Mouse (Mus musculus) midbrain, embryonic 12.5 days (tissue): ENCODE measurements around the gene Tmem150c. TPM values are rescaled to one million over a fixed set of nuclear protein-coding genes. Genes with fewer than 3 reads are reported as not detected.
A peak's percentile ranks its signal among the peaks of the same experiment; 100 is the strongest.

Experiments
- ATAC-seq: fragments of 200-750 bp; cut with Nextera tagmentation; 2 replicates; pipeline ENCODE4 v1.8.0; 2017; ENCODE audit warnings: low read depth, moderate TSS enrichment, moderate library complexity; ENCODE audit not compliant: low FRiP score
- H3K27ac ChIP-seq: fragments of 300-500 bp; sonication (generic); replicated peaks from 2 replicates; pipeline ENCODE4 v1.5.1; 2016; ENCODE audit warnings: mild to moderate bottlenecking
- H3K27me3 ChIP-seq: fragments of 300-500 bp; sonication (generic); 2 replicates; pipeline ENCODE4 v1.6.1; 2016; ENCODE audit warnings: mild to moderate bottlenecking
- H3K36me3 ChIP-seq: fragments of 300-500 bp; sonication (generic); 2 replicates; pipeline ENCODE4 v1.6.1; 2016
- H3K4me1 ChIP-seq: fragments of 300-500 bp; sonication (generic); 2 replicates; pipeline ENCODE4 v1.6.1; 2016
- H3K4me2 ChIP-seq: fragments of 300-500 bp; sonication (generic); replicated peaks from 2 replicates; pipeline ENCODE4 v1.6.1; 2016; ENCODE audit warnings: mild to moderate bottlenecking, moderate library complexity
- H3K4me3 ChIP-seq: fragments of 300-500 bp; sonication (generic); 2 replicates; pipeline ENCODE4 v1.5.1; 2016; ENCODE audit warnings: mild to moderate bottlenecking
- H3K9ac ChIP-seq: fragments of 300-500 bp; sonication (generic); replicated peaks from 2 replicates; pipeline ENCODE4 v1.6.1; 2016; ENCODE audit warnings: mild to moderate bottlenecking, moderate library complexity
- H3K9me3 ChIP-seq: fragments of 300-500 bp; sonication (generic); 2 replicates; pipeline ENCODE4 v1.6.1; 2016; ENCODE audit warnings: mild to moderate bottlenecking
- WGBS: fragments of 180-500 bp; shearing (Covaris S2); methylation state at CpG from one replicate; pipeline ENCODE4 v1.1.7; 2016; 5-methylcytosine and 5-hydroxymethylcytosine counted together
- polyA plus RNA-seq: library from polyadenylated mRNA; unstranded; fragments of >200 nt; fragmentation: Nextera tagmentation; extraction: Ambion mirVana; gene quantifications from 2 replicates; pipeline ENCODE4 v1.2.1, GENCODE M21; 2016

Tmem150c gene
- polyA plus RNA-seq, 1 experiment from 2014 or later, result 6.7 TPM

DNA sequence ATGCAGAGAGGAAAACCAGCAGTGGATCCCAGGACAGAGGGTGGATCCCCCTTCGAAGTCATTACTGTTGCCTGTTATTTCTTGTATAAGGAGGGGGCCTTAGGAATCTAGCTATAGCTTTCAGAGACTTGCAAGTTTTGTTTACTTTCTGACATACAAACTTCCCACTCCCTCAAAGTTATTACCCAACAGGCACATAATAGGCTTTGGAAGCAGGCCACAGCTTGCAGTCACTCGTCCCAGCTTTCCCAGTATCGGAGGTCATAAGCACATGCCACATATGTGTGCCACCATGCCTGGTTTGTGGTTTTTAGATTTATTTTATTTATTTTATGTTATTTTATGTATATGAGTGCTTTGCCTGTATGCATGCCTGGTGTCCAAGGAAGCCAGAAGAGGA lies 3.2 kb upstream of the Tmem150c start:
- H3K36me3 ChIP-seq, result no peaks in the 10 kb centered on the region

GRCm38 (mm10) chr5:100162053-100162452 lies 2.4 kb upstream of the Tmem150c start:
- Histone ChIP-seq H3K36me3 (no peaks in the 10 kb centered on the region), H3K27me3 (peaks cover 38% of the 10 kb centered on the region)

More for the DNA sequence above, 3.2 kb upstream of the Tmem150c start:
- no peak overlapping the region for H3K4me3 ChIP-seq
- no peak for ATAC-seq
- no peak overlapping the region for H3K9ac ChIP-seq
- H3K9me3 ChIP-seq, result no peaks in the 10 kb centered on the region
- WGBS, result 81% methylated on average over 3 of the region's 3 CpGs
- no peak overlapping the region for H3K4me2 ChIP-seq
- H3K27ac ChIP-seq, result no peak overlapping the region
- H3K27me3 ChIP-seq, result peaks cover 32% of the 10 kb centered on the region
- peaks cover 11% of the 10 kb centered on the region; the same call in 1 of the 2 replicates for H3K4me1 ChIP-seq

GRCm38 (mm10) chr5:100158791-100159637 lies 594 bp downstream of the Tmem150c start:
- H3K9ac ChIP-seq, result peak overlapping the region; percentile 86
- H3K9me3 ChIP-seq, result no peaks in the 10 kb centered on the region
- H3K27me3 ChIP-seq, result peaks cover 39% of the 10 kb centered on the region
- WGBS, result under 1% methylated on average over 41 of the region's 101 CpGs
- H3K27ac ChIP-seq, result peak overlapping the region; percentile 35; the same call in 1 of the 2 replicates
- peak overlapping the region; percentile 99 for H3K4me2 ChIP-seq
- ATAC-seq, result peak; percentile 78
- no peaks in the 10 kb centered on the region for H3K36me3 ChIP-seq
- peaks cover 11% of the 10 kb centered on the region; the same call in 1 of the 2 replicates for H3K4me1 ChIP-seq
- H3K4me3 ChIP-seq, result peak overlapping the region; percentile 90

More at GRCm38 (mm10) chr5:100162053-100162452, 2.4 kb upstream of the Tmem150c start:
- Histone ChIP-seq H3K4me3 (no peak overlapping the region), H3K4me2 (no peak overlapping the region), H3K4me1 (peaks cover 11% of the 10 kb centered on the region; the same call in 1 of the 2 replicates), H3K27ac (no peak overlapping the region), H3K9me3 (no peaks in the 10 kb centered on the region), H3K9ac (no peak overlapping the region)
- 73% methylated on average over 1 of the region's 1 CpGs for WGBS
- no peak for ATAC-seq

DNA sequence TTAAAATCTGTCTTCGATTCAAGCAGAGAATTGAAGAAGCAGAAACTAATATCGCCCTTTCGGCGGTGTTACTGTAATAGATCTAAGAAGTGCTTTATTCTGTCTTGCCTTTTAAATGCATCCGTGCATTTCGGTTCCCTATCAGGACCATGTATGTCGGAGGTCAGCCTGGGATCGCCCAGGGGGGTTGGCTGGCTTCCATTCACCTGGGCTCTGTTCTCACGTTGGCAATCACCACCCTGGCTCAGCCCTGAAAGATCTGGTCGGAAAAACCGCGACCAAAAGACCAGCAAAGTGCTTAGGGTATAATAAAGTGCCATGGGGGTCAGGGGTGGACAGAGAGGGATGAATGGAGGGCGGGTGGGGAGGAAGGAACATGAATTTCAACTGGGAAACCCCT lies 1.3 kb downstream of the Tmem150c start:
- Histone ChIP-seq H3K27ac (no peak overlapping the region), H3K9ac (peak overlapping the region; percentile 86), H3K36me3 (no peaks in the 10 kb centered on the region), H3K4me1 (peaks cover 11% of the 10 kb centered on the region; the same call in 1 of the 2 replicates), H3K4me2 (peak overlapping the region; percentile 99), H3K27me3 (peaks cover 39% of the 10 kb centered on the region), H3K9me3 (no peaks in the 10 kb centered on the region), H3K4me3 (peak overlapping the region; percentile 90)
- WGBS, result 16% methylated on average over 13 of the region's 13 CpGs
- no peak for ATAC-seq

GRCm38 (mm10) chr5:100155646-100156045 lies 4.0 kb downstream of the Tmem150c start:
- Histone ChIP-seq H3K27ac (no peak overlapping the region), H3K4me2 (no peak overlapping the region), H3K4me3 (no peak overlapping the region), H3K9ac (no peak overlapping the region), H3K4me1 (peaks cover 11% of the 10 kb centered on the region; the same call in 1 of the 2 replicates), H3K36me3 (no peaks in the 10 kb centered on the region), H3K9me3 (no peaks in the 10 kb centered on the region), H3K27me3 (peaks cover 37% of the 10 kb centered on the region)
- no peak for ATAC-seq
- 83% methylated on average over 6 of the region's 6 CpGs for WGBS

DNA sequence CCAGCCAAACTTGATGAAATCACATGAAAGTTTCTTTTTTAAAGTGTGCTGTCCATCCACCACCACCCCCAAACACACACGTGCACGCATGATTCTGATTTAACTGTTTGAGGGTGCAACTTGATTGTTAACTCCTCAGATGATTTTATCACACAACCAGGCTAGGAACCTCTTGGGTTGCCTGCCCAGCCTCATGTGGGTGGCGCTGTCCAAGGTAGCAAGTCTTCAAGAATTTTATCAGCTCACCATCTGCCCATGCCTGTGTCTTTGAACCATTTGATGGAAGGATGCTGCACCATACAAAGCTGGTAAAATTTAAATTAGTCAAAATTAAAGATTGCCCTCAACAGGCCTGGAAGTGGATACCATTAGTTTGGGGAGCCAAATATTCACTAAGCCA lies 9.6 kb downstream of the Tmem150c start:
- no peak overlapping the region for H3K4me2 ChIP-seq
- H3K9me3 ChIP-seq, result no peaks in the 10 kb centered on the region
- H3K9ac ChIP-seq, result no peak overlapping the region
- ATAC-seq, result no peak
- 68% methylated on average over 3 of the region's 3 CpGs for WGBS
- H3K27me3 ChIP-seq, result no peaks in the 10 kb centered on the region
- H3K36me3 ChIP-seq, result no peaks in the 10 kb centered on the region
- no peak overlapping the region for H3K27ac ChIP-seq
- no peaks in the 10 kb centered on the region for H3K4me1 ChIP-seq
- no peak overlapping the region for H3K4me3 ChIP-seq

DNA sequence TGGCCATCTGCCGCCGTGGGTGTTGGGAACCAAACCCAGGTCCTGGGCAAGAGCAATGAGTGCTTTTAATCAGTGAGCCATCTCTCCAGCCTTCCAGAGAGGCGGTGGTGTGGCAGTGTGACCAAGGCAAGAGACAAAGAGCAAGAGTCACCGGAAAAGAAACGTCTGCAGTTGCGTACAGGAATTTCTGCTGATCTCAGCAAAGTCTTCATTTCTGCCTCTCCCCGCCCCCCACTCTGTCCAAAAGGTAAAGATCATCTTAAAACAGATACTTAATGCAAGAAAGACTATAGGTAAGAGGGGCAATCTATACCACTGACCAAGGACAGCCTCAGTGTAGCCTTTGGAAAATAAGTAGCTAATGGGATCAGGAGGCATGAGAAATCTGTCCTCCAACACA lies 14.8 kb downstream of the Tmem150c start:
- H3K4me2 ChIP-seq, result no peak overlapping the region
- H3K4me3 ChIP-seq, result no peak overlapping the region
- no peaks in the 10 kb centered on the region for H3K9me3 ChIP-seq
- WGBS, result 83% methylated on average over 7 of the region's 7 CpGs
- H3K27me3 ChIP-seq, result no peaks in the 10 kb centered on the region
- no peak overlapping the region for H3K9ac ChIP-seq
- ATAC-seq, result no peak
- no peak overlapping the region for H3K27ac ChIP-seq
- no peaks in the 10 kb centered on the region for H3K4me1 ChIP-seq
- H3K36me3 ChIP-seq, result no peaks in the 10 kb centered on the region

- Histone ChIP-seq H3K27ac (no peak overlapping the region), H3K4me1 (no peaks in the 10 kb centered on the region)
Observed at GRCm38 (mm10) chr5:100127283-100127682, 32.3 kb downstream of the Tmem150c start.

GRCm38 (mm10) chr5:100125409-100126123 lies 34.0 kb downstream of the Tmem150c start:
- peak overlapping the region; percentile 56; the same call in 1 of the 2 replicates for H3K27ac ChIP-seq
- no peaks in the 10 kb centered on the region for H3K36me3 ChIP-seq
- no peak overlapping the region for H3K9ac ChIP-seq
- no peak overlapping the region for H3K4me2 ChIP-seq
- 77% methylated on average over 12 of the region's 12 CpGs for WGBS
- no peak overlapping the region for H3K4me3 ChIP-seq
- H3K9me3 ChIP-seq, result no peaks in the 10 kb centered on the region
- no peak for ATAC-seq
- peaks cover 6% of the 10 kb centered on the region for H3K4me1 ChIP-seq
- no peaks in the 10 kb centered on the region; the same call in 1 of the 2 replicates for H3K27me3 ChIP-seq

More at GRCm38 (mm10) chr5:100127283-100127682, 32.3 kb downstream of the Tmem150c start:
- 73% methylated on average over 8 of the region's 8 CpGs for WGBS
- no peak for ATAC-seq
- Histone ChIP-seq H3K36me3 (no peaks in the 10 kb centered on the region), H3K4me3 (no peak overlapping the region), H3K27me3 (no peaks in the 10 kb centered on the region), H3K9me3 (no peaks in the 10 kb centered on the region), H3K9ac (no peak overlapping the region), H3K4me2 (no peak overlapping the region)

DNA sequence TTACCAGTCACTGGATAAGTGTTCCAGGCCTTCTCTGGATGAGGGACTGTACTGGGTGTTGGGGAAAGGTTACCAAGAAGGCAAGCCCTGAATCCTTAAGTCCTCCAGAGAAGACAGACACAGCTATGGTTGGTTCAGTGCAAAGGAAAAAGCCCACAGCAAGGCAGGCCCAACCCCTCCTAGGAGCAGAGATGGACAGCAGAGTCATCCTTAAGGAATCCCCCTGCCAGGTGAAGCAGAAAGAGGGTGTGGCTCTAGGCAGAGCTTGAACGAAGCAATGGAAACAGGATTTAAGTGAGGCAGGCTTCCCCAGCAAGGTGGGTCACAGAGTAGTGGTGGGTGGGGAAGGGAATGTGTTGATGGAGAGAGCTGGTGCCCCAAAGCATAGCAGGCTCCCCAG lies 35.1 kb downstream of the Tmem150c start:
- WGBS, result 48% methylated on average over 1 of the region's 1 CpGs
- H3K36me3 ChIP-seq, result no peaks in the 10 kb centered on the region
- no peaks in the 10 kb centered on the region for H3K9me3 ChIP-seq
- H3K27ac ChIP-seq, result no peak overlapping the region
- no peaks in the 10 kb centered on the region; the same call in 1 of the 2 replicates for H3K27me3 ChIP-seq
- no peak overlapping the region for H3K4me2 ChIP-seq
- H3K4me1 ChIP-seq, result peaks cover 10% of the 10 kb centered on the region
- H3K9ac ChIP-seq, result no peak overlapping the region
- no peak for ATAC-seq
- no peak overlapping the region for H3K4me3 ChIP-seq

- Histone ChIP-seq H3K4me2 (no peak overlapping the region), H3K36me3 (no peaks in the 10 kb centered on the region), H3K27me3 (no peaks in the 10 kb centered on the region; the same call in 1 of the 2 replicates), H3K4me3 (no peak overlapping the region), H3K4me1 (peaks cover 10% of the 10 kb centered on the region), H3K9ac (no peak overlapping the region), H3K9me3 (no peaks in the 10 kb centered on the region), H3K27ac (no peak overlapping the region)
- no peak for ATAC-seq
- 57% methylated on average over 7 of the region's 7 CpGs for WGBS
Observed at GRCm38 (mm10) chr5:100123283-100123682, 36.3 kb downstream of the Tmem150c start.

DNA sequence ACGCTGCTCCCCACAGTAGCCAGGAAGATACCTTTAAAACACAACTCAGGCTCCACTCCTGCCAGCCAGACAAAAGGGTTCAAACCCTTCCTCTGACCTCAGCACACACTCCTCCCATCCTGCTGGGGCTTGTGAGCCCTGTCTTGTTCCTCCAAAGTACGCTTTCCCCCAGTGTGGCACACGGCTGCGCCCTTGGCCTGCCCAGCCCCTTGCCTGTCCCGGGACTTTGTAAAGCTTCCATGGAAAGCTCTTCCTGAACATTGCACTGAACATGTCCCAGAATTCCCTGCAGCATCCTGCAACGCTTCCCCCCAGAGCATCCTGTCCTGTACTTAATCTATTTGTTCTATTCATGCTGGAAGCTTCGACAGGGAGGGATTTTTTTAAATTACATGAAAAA lies 38.4 kb downstream of the Tmem150c start:
- Histone ChIP-seq H3K4me1 (peaks cover 13% of the 10 kb centered on the region), H3K36me3 (no peaks in the 10 kb centered on the region), H3K4me2 (peak overlapping the region; percentile 42), H3K9ac (no peak overlapping the region), H3K27ac (no peak overlapping the region), H3K9me3 (no peaks in the 10 kb centered on the region), H3K27me3 (no peaks in the 10 kb centered on the region; the same call in 1 of the 2 replicates), H3K4me3 (peak overlapping the region; percentile 26; the same call in 1 of the 2 replicates)
- ATAC-seq, result 0 out of 2 replicates have a peak, but pooled peaks have one; percentile 16
- 42% methylated on average over 7 of the region's 7 CpGs for WGBS
